Mouse (Mus musculus): ENCODE data around the gene Tagln2. TPM values are rescaled to one million over a fixed set of nuclear protein-coding genes. Genes with fewer than 3 reads are reported as not detected.

Gene Tagln2
- total RNA-seq (2021): 10 to 100 TPM; 22.8 to 29.5 TPM

DNA sequence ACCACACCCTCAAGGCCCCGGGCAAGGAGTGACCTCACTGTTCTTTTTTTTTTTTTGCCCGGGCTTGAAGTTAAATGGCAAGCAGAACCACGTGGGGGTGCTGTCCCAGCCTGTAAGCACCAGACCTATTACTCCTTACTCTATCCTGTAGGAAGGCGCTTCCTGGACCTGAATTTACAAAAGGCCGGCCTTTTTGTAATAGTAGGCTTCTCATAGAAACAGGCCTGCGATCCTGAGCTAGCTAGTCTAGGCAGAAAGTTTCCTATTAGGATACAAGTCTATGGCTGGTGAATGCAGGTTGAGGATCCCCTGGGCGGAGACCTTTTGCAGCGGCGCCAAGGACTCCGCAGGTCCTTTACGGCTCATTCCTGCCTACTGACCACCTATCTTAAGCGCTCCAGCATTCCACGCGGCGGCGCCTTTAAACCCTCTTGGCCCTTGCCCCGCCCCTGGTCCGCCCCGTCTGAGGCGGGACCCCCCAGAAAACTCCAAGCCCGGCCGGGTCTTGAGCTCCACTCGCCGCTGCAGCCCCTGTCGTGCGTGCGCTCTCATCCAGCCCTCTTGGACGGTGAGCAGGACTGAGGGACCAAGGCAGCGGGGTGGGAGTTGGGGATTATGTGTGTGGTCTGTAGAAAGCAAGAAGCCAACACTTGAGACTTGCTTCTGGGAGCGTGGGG is at the start of gene Tagln2:
Gene Tagln2 (plus strand): TSS at position 283 of the 677 bp plus-strand sequence.
- DNase-seq: peak; percentile 55
- intact Hi-C loops (cut with DNase I): no loop called here

DNA sequence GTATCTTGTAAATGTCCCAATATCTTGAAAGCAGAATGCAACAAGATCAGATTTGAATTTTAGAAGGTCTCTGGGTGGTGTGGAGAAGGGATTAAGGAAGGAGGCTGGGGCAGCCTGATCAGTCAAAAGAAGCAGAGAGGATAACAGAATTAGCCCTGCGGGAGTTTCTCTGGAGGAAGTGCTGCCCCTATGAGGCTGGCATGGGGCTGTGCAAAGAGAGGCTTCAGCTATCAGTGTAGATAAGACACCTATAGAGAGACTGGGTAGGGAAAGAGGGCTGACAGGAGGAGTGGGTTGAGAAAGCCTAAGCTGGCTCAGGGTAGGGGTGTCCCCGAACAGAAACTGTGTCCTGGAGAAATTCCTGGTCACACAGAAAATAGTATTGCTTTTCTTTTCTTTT is 49.6 kb upstream of the Tagln2 start:
- intact Hi-C loops (cut with DNase I): no loop called here
- DNase-seq: no peak

DNA sequence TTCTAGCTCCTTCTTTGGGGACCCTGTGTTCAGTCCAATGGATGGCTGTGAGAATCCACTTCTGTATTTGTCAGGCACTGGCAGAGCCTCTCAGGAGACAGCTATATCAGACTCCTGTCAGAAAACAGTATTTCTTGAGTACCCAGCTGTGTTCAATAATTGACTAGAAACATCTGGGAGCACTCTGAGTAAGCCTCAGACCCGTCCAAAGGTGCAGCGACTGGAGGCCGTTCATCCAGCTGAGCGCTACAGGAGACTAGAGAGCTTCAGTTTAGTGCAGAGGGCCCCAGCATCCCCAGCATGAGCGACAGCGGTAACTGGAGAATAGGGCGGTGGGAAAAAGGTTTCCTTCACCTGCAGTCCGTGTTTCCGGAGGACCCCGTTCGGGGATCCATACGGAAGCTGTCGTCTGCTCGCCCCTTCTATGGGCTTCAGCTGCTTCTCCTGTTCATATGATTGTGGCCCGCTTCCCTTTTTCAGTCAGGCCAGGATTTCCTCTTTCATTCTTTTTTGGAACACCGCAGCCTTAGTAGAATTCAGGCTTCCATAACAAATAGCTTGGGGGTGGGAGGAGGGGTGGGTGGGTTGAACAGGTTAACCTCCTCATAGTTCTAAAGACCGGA is 48.9 kb upstream of the Tagln2 start:
- intact Hi-C loops (cut with DNase I): no loop called here
- DNase-seq: no peak

DNA sequence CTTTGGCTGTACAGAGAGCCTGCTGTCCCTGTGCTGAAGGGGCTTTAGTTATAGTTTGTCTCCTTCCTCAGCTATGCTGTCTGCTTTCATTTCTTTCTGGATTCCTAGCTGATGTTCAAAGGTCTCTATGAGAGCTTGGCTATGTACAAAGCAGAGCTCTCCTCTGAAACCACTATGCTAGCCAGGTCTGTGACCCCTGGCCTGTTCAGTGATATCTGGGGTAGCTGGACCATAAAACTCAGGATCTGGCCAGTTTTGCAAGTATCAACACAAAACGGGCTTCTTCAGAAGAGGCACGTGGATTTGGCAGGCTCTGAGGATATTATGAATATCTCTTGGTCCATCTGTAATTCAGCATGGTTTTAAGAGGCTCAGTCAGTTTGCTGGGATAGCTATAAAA is 46.9 kb upstream of the Tagln2 start:
- intact Hi-C loops (cut with DNase I): no loop called here
- no peak for DNase-seq

DNA sequence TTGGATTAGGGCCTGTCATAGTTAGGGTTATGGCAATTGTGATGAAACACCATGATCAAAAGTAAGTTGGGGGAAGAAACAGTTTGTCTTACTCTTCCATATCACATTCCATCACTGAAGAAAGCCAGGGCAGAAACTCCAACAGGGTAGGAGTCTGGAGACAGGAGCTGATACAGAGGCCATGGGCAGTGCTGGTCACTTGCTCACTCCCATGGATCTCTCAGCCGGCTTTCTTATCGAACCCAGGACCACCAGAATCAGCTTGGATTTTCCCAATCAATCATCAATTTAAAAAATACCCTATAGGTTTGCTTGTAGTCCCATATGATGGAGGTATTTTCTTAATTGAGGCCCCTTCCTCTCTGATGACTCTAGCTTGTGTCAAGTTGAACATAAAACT is 46.0 kb upstream of the Tagln2 start:
- intact Hi-C loops (cut with DNase I): no loop called here
- DNase-seq: no peak

DNA sequence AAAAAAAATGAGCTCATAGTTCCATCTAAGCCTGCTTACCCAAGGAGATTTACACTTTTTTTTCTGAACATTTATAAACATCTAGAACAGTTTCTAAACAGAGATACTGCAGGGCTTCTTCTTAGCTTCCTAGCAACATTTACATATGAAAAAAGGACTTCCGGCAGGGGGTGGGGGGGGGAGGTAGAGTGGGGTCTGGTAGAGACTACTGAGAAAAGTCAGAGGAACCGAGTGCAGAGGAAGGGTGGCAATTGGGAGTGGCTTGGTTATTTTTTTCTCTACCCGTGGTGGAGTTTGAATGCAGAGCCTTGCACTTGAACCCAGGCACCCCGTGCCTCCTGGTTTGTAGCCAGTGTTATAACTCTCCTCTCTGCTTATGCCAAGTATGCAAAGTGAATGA is 44.4 kb upstream of the Tagln2 start:
- intact Hi-C loops (cut with DNase I): no loop called here

DNA sequence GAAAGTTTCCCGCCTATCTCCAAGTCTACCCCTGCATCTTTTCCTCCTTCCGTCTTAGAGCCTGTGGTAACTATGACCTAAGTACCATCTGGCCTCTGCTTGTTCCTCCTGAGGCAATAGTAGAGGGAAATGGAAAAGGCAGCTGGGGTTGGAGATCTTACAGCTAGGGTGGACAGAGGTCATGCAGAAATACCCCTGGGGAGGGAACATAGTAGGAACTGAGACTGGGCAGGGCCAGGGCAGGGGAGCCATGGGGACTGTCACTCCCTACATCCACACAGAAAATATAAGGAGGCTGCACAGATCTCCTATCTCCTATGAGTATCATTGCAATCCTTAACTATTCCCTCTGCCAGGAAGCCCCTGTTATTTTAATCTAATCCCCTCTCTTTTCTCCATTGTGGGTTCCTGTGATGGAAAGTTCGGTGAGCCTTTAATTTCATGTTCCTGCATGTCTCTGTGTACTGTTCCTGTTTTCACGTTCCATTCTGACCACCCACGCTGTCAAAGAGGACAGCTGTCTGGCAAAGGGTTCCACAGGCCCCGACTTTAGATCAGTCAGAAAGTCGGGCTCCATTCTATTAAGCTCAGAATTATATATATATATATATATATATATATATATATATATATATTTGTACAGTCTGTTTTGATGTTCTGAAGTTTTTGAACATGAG is 43.7 kb upstream of the Tagln2 start:
- no peak for DNase-seq
- intact Hi-C loops (cut with DNase I): no loop called here

More for the DNA sequence above, 44.4 kb upstream of the Tagln2 start:
- DNase-seq: no peak

DNA sequence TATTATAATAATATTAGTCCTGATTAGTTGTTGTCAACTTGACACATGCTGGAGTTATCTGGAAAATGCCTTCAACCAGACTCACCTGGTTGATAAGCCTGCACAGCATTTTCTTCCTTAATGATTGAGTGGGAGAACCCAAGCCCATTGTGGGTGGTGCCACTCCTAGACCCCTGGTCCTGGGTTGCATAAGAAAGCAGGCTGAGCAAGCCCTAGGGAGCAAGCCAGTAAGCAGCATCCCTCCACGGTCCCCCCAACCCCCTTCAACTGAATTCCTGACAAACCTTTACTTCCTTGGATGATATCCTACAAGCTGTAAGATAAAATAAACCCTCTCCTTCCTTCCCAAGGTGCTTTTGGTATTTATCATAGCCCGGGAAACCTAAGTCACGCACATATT is 42.7 kb upstream of the Tagln2 start:
- intact Hi-C loops (cut with DNase I): no loop called here
- no peak for DNase-seq

DNA sequence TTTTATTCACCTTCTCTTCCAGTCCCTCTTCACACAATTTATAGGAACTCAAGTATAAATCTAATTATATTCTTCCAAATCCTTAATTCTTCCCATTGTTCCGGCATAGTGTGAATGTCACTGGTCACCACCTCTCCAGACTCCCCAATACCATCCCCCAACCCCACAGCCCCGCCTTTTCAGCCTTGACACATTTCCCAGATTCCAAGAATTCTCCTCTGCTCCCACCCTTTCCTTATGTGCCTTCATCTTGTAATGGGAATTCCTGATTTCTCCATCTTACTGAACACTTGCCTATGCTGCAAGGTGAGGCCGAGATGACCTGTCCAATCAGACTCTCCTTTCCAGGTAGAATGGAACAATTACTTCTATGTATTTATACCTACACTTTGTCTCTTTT is 41.8 kb upstream of the Tagln2 start:
- intact Hi-C loops (cut with DNase I): no loop called here
- no peak for DNase-seq

DNA sequence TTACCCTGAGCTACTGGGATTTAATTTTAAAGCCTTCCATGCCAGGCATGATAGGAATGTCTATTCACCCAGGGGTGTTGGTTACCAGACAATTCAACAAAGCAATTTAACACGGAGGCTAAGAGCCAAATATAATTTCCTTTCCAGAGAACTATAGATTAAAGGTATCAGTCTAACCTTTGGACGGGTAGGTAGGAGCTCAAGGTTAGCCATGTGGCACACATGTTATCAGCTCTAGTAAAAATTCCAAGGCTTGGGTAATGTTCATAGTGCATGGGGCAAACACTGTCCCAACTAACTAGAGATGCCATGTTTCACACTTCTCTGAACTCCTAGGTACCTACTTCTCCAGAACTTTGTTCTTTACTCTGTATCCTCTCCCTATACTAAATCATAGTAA is 38.2 kb upstream of the Tagln2 start:
- intact Hi-C loops (cut with DNase I): no loop called here
- DNase-seq: no peak

DNA sequence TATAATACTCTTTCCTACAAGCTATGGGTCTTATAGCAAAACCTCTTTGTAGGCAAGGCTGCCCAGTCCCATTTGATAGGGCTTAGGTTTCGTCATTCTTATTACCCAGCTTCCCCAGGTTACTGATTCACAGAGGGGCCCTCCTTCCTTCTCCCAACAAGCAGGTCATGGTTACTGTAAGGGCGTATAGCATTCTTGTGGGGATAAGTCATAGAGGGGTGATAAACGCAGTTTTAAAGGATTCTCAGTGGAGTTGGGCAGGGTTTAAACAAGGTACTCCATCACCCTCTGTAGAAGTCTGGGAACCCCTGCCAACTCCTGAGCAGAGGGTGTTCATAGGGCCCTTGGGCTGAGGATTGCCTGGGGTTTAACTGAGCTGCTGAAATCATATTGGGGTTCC is 37.3 kb upstream of the Tagln2 start:
- intact Hi-C loops (cut with DNase I): no loop called here

DNA sequence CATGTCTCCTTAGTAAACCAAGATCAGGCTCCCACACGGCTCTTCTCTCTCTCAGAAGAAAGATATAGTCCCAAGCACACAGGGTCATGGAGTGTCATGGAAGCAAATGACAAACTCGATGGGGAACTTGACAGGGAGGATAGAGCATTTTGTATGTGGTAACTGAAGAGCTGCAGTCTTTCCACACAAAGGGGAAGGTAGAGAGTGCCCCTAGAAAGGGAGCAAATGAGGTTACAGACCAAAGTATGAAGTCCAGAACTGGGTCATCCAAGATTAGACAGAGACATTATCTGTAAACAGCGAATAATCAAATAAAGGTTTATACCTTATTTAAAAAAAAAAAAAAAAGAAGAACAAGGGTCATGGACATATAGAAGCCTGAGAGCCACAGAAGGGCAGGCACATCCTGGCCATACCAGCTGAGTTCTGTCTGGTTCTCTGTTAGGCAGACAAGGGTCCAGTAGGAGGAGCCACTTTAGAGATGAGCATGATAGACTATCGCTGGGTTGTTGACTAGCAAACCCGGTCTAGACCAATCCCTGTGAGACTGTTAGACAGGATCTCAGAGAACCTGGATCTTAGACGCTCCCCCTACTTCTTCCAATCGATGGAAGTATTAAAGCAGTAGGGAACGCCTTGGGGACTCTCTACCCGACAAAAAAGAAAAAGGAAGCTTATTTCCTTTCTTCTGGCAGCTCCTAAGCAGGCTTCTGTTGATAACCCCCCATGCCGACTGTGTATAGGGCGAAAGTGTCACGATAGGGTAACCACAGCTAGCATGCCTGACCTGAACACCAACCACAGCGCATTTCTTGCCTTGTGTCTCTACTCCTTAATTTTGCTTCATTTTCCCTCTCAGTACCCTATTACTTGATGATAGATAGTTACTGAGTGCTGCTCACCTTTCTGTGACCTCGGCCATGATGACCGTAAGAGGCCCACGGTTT is 36.2 kb upstream of the Tagln2 start:
- intact Hi-C loops (cut with DNase I): no loop called here
- DNase-seq: no peak

More for the DNA sequence above, 37.3 kb upstream of the Tagln2 start:
- no peak for DNase-seq

DNA sequence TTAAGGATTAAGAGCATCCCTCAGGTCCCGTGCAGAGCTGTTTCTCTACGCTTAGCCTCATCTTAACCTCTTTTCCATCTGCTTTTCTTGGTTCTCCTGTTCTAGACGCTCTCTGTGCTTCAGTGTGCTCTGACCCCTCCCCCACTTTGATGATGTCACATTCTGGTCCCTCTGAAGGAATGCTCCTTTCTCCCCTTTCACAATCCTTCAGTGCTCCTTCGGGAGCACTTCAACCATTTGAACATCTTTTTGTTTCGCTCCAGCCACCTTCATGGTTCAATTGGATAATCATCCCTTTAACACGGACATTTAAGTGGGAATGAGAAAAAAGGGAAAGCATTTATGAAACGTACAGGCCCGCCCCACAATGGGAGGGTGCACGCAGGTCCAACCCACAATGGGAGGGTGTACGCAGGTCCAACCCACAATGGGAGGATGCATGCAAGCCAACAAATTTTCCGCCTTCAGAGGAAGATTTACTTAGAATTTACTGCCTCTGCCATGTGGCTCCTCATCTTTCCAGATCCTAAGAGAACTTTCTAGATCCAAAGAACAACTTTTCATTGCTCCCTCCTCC is 31.5 kb upstream of the Tagln2 start:
- DNase-seq: no peak
- intact Hi-C loops (cut with DNase I): no loop called here

DNA sequence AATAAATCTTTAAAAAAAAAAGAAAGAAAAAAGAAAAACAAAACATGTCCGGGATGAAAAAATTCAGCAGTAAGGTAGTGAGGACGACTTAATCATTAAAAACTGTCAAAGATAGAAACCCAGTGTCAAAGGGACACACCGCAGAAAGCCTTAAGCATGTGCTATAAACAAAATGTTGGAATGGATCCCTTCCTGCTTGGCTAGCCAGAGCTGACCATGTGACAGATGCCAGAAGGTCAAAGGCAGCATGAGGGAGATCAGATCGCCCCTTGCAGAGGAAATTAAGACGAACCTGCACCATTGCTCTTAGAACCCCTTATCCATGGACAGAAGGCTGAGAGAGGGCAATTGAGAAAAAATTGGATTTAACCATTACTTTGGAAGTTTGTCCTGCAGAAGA is 30.5 kb upstream of the Tagln2 start:
- no peak for DNase-seq
- intact Hi-C loops (cut with DNase I): no loop called here

DNA sequence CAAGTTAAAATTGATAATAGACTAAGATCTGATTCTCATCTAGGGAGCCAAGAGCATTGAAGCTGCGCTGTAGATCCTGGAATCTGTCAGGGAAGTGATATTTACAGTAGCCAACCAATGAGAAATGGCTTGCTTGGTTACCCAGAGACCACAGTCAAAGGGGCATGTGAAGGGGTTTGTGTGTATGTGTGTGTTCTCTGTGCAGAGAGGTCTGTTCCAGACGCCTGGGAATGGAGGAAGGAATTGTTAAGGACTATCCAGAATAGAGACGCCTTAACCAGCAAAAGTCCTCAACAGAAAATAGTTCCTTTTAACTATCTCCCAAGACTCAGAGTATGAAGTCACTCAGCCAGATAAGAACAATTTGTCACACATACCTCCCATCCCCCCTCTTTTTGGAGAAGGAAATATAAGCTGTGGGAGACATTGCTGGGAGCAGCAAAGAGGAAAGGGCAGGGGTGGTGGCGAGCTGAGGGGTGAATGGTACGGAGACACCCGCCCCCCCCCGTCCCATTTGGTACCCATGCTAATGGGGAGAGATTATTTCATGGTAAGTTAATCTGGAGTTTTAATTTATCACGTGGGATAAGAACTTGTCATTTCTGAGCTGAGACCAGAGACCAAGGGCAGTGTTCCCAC is 29.9 kb upstream of the Tagln2 start:
- intact Hi-C loops (cut with DNase I): no loop called here
- no peak for DNase-seq

DNA sequence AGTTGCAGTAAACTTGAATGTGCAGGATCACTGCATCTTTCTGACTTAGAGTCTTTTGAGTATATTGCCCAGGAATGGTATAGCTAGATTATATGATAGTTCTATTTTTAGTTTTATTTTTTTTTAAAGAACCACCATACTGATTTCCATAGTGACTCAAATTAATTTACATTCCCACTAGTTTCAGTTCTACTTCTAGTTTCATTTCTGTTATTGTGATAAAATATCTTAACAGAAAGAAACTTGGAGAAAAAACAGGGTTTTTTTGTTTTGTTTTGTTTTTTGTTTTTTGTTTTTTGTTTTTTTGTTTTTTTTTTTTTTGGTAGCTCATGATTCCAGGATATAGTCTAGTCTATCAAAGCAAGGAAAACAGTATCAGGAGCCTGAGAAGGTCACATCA is 26.9 kb upstream of the Tagln2 start:
- intact Hi-C loops (cut with DNase I): no loop called here
- no peak for DNase-seq

DNA sequence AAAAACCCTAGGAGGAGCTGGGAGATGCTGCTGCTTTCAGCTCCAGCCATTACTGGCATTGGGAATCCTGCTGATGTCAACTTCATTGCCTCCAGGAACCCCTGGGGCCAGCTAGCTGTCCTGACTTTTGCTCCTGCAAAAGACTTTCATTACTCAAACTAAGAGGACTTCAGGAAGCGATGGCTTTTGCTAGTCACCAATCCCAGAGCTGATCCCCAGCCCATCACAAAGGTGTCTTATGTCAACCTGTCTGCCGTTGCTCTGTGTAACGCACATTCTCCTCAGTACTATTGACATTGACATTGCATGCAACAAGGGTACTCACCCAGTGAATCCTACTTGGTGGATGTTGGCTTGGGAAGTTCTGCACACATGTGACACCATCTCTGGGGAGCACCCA is 25.7 kb upstream of the Tagln2 start:
- DNase-seq: no peak
- intact Hi-C loops (cut with DNase I): no loop called here

DNA sequence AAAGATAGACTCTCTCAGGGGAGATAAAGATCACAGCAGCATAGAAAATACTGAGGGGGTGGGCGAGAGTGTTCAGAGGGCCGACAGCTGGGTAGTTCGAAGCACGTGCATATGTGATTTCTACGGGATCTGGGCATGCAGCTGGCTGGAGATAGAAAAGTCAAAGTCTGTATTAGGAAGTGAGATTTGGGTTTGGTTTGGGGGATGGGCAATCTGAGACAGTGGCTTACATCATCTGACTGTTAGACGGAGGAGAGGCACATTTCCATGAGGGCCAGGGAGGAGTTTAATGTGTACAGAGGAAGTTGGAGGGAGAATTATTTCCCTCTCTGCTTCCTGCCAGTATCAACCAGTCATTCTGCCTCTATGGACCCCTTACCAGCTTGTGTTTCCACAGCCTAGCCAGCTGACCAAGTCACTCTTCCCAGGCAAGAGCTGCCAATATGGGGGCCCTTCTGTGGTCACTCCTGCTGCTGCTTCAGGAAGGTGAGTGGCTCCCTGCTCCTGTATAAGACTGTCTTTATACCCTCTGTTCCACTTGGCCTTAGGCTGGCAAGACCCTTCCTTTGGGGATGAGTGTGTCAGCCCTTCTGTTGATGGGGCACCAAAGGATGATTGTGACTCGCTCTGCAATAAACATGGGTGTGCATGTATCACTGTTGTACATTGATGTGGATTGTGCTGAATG is 24.6 kb upstream of the Tagln2 start, which contains the start of gene Slamf9:
Gene Slamf9 (plus strand): TSS at position 305 of the 688 bp plus-strand sequence.
- intact Hi-C loops (cut with DNase I): no loop called here
- DNase-seq: no peak

DNA sequence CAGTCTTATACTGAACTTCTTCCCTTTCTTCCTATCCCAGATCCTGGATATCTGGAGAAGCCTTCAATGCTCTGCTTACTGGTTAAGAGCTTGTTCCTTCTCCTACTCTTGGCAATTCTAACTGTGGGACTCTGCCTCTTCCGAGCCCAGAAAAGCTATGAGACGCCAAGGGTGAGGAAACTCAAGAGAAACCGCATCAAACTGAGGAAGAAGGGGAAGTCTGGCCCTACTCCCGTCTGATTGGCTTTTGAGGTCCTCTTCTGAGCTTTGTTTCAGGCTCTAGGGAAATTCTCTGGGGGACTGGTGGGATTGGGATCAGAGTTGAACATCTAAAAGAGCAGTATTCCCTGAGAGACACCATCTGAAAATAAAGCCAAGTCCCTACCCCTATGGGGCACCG is 21.8 kb upstream of the Tagln2 start:
- DNase-seq: no peak
- intact Hi-C loops (cut with DNase I): no loop called here

DNA sequence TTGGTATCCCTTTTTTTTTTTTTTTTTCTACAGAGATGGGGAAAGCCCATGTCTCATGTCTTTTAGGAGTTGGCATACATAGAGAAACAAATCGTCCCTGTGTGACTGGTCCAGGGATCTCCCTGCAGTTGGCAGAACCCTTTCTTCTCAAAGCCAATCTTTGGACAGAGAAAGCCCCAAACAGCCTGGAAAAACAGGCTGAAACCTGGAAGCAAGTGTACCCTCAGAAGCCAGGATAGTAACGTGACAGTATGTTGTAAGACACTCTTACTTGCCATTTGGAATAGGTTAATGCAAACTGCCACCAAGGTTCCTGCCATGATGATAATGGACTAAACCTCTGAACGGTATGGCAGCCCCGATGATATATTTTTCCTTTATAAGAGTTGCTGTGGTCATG is 19.5 kb upstream of the Tagln2 start:
- no peak for DNase-seq
- intact Hi-C loops (cut with DNase I): loop anchor here (10.0 kb wide), 1 partner anchor 914 kb away; no protein-coding TSS in a partner anchor
